Mouse (Mus musculus) lung, embryonic 16.5 days (tissue): Measurements from ENCODE around the gene Insl3. TPM values are rescaled to one million over a fixed set of nuclear protein-coding genes. Genes with fewer than 3 reads are reported as not detected.
A peak's percentile ranks its signal among the peaks of the same experiment; 100 is the strongest.

Experiments used
- ATAC-seq: fragments of 200-750 bp; cut with Nextera tagmentation; 2 replicates; pipeline ENCODE4 v1.8.0; 2017; ENCODE audit warnings: low read depth, mild to moderate bottlenecking, moderate library complexity
- H3K27ac ChIP-seq: fragments of 300-500 bp; sonication (generic); 2 replicates; pipeline ENCODE4 v1.5.1; 2014; ENCODE audit warnings: mild to moderate bottlenecking, control low read depth, low read length
- H3K27me3 ChIP-seq: fragments of 300-500 bp; sonication (generic); 2 replicates; pipeline ENCODE4 v1.6.1; 2014; ENCODE audit warnings: low read depth, low read length, mixed read lengths; ENCODE audit not compliant: control insufficient read depth, insufficient read depth
- H3K36me3 ChIP-seq: fragments of 300-500 bp; sonication (generic); 2 replicates; pipeline ENCODE4 v1.6.1; 2014; ENCODE audit warnings: low read length; ENCODE audit not compliant: control insufficient read depth, insufficient read depth
- H3K4me1 ChIP-seq: fragments of 300-500 bp; sonication (generic); replicated peaks from 2 replicates; pipeline ENCODE4 v1.6.1; 2014; ENCODE audit warnings: low read length, mixed read lengths; ENCODE audit not compliant: control insufficient read depth, insufficient read depth
- H3K4me2 ChIP-seq: fragments of 300-500 bp; sonication (generic); 2 replicates; pipeline ENCODE4 v1.6.1; 2014; ENCODE audit warnings: low read depth, low read length, control low read depth
- H3K4me3 ChIP-seq: fragments of 300-500 bp; sonication (generic); 2 replicates; pipeline ENCODE4 v1.5.1; 2014; ENCODE audit warnings: mild to moderate bottlenecking, low read length, control low read depth
- H3K9ac ChIP-seq: fragments of 300-500 bp; sonication (generic); 2 replicates; pipeline ENCODE4 v1.6.1; 2014; ENCODE audit warnings: low read length, control low read depth
- H3K9me3 ChIP-seq: fragments of 300-500 bp; sonication (generic); 2 replicates; pipeline ENCODE4 v1.6.1; 2016; ENCODE audit warnings: low read length; ENCODE audit not compliant: control insufficient read depth
- WGBS: fragments of 180-500 bp; shearing (Covaris S2); extraction: QIAGEN DNeasy Blood & Tissue Kit; methylation state at CpG from one replicate; pipeline ENCODE4 v1.1.7; 2014; 5-methylcytosine and 5-hydroxymethylcytosine counted together
- polyA plus RNA-seq: library from polyadenylated mRNA; unstranded; fragments of >200 nt; fragmentation: Nextera tagmentation; extraction: Ambion mirVana; gene quantifications from 2 replicates; pipeline ENCODE4 v1.2.1, GENCODE M21; 2015

Gene Insl3
- polyA plus RNA-seq, 1 experiment from 2014 or later, result 1.4 TPM

DNA sequence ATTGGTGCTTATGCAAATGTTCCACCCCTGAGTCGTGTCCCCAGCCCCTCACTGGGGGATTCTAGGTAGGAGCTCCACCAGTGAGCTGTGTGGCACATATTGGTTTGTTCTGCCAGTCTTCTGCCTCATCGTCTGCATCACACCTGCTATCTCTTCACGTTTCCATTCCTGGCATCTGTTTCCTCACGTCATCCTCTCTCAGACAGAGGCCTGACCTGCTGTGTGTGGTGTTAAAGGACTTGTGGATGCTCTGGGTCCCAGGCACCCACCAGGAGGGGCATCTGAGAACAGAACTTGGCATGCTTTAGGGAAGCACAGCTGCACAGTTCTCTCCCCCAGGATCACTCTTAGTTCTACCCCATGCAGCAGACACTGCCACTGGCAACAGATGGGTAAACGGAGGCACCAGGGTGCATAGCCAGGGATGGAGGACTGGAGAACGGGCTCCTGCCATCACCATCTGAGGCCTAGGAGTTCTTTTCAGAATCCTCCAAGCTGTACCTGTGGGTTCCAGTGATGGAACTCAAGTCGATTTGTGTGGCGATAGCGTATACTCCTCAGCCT, 13.5 kb upstream of the Insl3 start:
- WGBS, result 33% methylated on average over 9 of the region's 9 CpGs
- Histone ChIP-seq H3K9ac (peak overlapping the region; percentile 84; the same call in 1 of the 2 replicates), H3K27ac (peak overlapping the region; percentile 66; the same call in 1 of the 2 replicates), H3K4me2 (peak overlapping the region; percentile 85), H3K9me3 (no peaks in the 10 kb centered on the region), H3K4me1 (peaks cover 14% of the 10 kb centered on the region), H3K4me3 (peak overlapping the region; percentile 75), H3K36me3 (no peaks in the 10 kb centered on the region), H3K27me3 (peaks cover 28% of the 10 kb centered on the region)
- no peak for ATAC-seq

DNA sequence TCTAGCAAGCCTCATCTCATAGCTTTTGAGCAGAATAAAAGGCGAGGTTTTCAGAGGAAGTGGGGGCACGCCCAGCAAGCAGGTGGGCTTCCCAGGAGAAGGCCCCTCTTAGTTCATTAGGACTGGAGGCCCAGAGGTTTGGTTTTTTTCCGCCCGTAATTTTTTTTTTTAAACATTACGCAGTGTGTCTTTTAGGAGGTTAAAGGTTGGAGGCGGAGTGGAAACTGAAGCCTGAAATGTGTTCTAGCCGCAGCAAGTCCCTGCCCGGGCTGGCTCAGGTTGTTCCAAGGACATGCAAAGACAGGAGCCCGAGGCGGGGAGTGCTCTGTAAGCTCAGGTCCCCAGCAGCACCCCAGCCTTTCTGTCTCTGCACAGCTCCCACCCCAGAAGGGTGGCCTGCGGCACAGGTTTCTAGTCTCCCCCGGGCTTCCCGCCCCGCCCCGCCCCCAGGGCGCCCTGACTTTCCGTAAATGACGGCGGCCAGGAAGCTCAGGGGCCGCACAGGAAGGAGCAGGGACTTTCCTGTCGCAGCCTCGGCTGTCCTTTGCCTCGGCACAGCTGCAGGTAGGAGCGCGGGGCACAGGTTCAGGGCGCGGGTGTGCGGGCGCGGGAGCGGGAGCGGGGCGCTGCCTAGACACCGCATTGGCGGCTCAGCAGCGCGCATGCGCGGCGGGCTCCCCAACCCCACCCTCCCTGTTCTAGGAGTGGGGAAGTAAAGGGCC, 12.8 kb upstream of the Insl3 start, which contains the start of gene Jak3:
TSS of gene Jak3 (plus strand) at position 277 of the 722 bp plus-strand sequence.
- H3K9ac ChIP-seq, result peak within 1 kb of the TSS; percentile 84
- WGBS, result 3% methylated on average over 32 of the region's 40 CpGs
- no peaks in the 10 kb centered on the region for H3K36me3 ChIP-seq
- H3K27ac ChIP-seq, result peak within 1 kb of the TSS; percentile 66
- H3K9me3 ChIP-seq, result no peaks in the 10 kb centered on the region
- peak within 1 kb of the TSS; percentile 85 for H3K4me2 ChIP-seq
- peak within 1 kb of the TSS; percentile 75 for H3K4me3 ChIP-seq
- ATAC-seq, result peak; percentile 53
- peaks cover 35% of the 10 kb centered on the region for H3K27me3 ChIP-seq
- peaks cover 10% of the 10 kb centered on the region for H3K4me1 ChIP-seq

DNA sequence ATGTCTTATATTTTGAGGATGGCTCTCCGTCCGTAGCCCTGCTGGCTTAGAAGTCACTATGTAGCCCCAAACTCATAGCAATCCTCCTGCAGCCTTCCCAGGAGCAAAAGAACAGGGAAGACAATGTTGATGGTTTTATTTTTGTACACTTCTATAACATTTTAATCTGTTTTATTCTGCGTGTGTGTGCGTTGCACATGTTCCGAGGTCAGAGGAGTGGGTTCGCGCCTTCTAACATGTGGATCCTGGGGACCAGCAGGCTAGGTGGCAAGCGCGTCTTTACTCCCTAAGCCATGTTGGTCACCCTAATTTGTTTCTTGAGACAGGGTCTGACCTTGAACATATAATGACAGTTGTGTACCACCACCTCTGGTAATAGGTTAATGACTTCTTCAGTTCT, 12.2 kb upstream of the Insl3 start:
- H3K27me3 ChIP-seq, result peaks cover 38% of the 10 kb centered on the region

DNA sequence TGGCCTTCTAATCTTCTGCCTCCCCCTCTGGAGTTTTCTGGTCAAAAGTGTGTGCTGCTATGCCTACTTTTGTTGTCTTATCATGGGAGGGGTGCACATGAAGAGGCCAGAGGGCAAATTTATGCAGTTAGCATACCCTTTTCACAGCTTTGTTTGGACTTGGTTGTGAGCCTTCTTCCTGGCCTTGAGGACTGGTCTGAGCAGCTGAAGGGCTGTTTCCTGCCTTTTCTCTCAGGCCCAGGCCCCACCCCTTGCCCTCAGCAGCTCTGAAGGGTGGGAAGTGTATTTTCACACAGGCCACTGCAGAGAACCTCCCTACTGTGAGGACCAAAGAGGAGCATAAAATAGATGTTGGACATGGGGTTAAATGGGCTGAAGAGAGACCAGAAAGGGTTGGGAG, 11.5 kb upstream of the Insl3 start:
- Histone ChIP-seq H3K27me3 (peaks cover 45% of the 10 kb centered on the region), H3K4me1 (peaks cover 7% of the 10 kb centered on the region), H3K4me3 (no peak overlapping the region), H3K9me3 (no peaks in the 10 kb centered on the region), H3K9ac (no peak overlapping the region), H3K36me3 (no peaks in the 10 kb centered on the region), H3K27ac (peak overlapping the region; percentile 36; the same call in 1 of the 2 replicates), H3K4me2 (peak overlapping the region; percentile 85; the same call in 1 of the 2 replicates)
- ATAC-seq, result no peak

More for the DNA sequence above, 12.2 kb upstream of the Insl3 start:
- Histone ChIP-seq H3K36me3 (no peaks in the 10 kb centered on the region), H3K4me3 (peak overlapping the region; percentile 75), H3K4me2 (peak overlapping the region; percentile 85), H3K4me1 (peaks cover 7% of the 10 kb centered on the region), H3K9me3 (no peaks in the 10 kb centered on the region), H3K9ac (peak overlapping the region; percentile 84), H3K27ac (peak overlapping the region; percentile 66)
- 57% methylated on average over 9 of the region's 9 CpGs for WGBS
- ATAC-seq, result no peak

DNA sequence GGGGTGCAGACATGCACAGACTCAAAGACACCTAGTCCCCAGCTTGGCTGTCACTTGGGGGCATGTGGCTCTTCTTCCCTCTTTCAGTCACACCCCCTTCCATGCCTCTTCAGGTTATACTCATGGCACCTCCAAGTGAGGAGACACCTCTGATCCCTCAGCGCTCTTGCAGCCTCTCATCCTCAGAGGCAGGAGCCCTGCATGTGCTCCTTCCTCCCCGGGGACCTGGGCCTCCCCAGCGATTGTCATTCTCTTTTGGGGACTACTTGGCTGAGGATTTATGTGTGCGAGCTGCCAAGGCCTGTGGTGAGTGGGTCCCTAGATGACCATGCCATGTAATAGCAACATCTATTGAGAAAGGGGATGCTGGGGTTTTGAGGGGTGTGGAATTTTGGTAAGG, 10.8 kb upstream of the Insl3 start:
- H3K4me2 ChIP-seq, result peak overlapping the region; percentile 3; the same call in 1 of the 2 replicates
- H3K27ac ChIP-seq, result no peak overlapping the region
- H3K4me3 ChIP-seq, result no peak overlapping the region
- H3K9me3 ChIP-seq, result no peaks in the 10 kb centered on the region
- peaks cover 52% of the 10 kb centered on the region for H3K27me3 ChIP-seq
- no peak overlapping the region for H3K9ac ChIP-seq
- H3K36me3 ChIP-seq, result no peaks in the 10 kb centered on the region
- ATAC-seq, result no peak
- 54% methylated on average over 4 of the region's 4 CpGs for WGBS
- peaks cover 7% of the 10 kb centered on the region for H3K4me1 ChIP-seq

DNA sequence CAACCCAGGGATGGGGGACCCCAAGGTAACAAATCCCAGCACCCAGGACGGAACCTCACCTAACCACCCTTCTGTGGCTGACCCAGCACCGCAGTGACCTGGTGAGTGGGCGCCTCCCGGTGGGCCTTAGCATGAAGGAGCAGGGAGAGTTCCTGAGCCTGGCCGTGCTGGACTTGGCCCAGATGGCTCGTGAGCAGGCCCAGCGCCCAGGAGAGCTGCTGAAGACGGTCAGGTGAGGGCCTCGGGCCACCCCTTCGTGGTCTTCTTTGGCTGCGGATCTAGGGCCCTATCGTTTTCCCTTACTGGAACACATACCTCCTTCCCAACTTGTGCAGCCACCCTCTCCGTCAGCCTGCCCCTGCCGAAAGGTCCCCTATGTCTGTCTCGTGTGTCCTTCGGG, 9.9 kb upstream of the Insl3 start:
- WGBS, result 30% methylated on average over 16 of the region's 16 CpGs
- peak overlapping the region; percentile 26 for H3K4me3 ChIP-seq
- peak overlapping the region; percentile 52 for H3K4me2 ChIP-seq
- H3K27ac ChIP-seq, result no peak overlapping the region
- H3K27me3 ChIP-seq, result peaks cover 61% of the 10 kb centered on the region
- H3K9ac ChIP-seq, result peak overlapping the region; percentile 11; the same call in 1 of the 2 replicates
- peaks cover 7% of the 10 kb centered on the region for H3K4me1 ChIP-seq
- ATAC-seq, result no peak
- no peaks in the 10 kb centered on the region for H3K36me3 ChIP-seq
- H3K9me3 ChIP-seq, result no peaks in the 10 kb centered on the region

DNA sequence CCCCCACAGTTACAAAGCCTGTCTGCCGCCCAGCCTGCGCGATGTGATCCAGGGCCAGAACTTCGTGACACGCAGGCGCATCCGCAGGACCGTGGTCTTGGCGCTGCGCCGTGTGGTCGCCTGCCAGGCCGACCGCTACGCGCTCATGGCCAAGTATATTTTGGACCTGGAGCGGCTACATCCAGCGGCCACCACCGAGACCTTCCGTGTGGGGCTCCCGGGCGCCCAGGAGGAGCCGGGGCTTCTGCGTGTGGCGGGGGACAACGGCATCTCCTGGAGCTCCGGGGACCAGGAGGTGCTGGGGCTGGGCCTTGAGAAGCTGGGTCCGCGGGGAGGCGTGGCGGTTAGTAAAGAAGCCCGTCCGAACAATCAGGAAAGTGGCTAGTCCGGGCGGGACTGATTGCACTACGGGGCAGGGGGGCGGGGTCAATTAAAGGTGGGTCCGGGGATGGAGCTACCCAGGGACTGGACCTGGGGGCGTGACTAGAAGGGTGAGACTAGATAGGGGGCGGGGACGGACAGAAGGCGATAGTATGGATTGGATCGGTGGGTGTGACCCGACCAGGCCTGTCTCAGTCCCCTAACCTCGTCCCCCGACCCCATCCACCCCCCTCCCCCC, 9.4 kb upstream of the Insl3 start:
- Histone ChIP-seq H3K4me3 (peak overlapping the region; percentile 26), H3K27me3 (peaks cover 66% of the 10 kb centered on the region), H3K4me1 (peaks cover 7% of the 10 kb centered on the region), H3K36me3 (no peaks in the 10 kb centered on the region), H3K9me3 (no peaks in the 10 kb centered on the region), H3K27ac (no peak overlapping the region), H3K4me2 (peak overlapping the region; percentile 52), H3K9ac (peak overlapping the region; percentile 11; the same call in 1 of the 2 replicates)
- WGBS, result 12% methylated on average over 46 of the region's 46 CpGs
- ATAC-seq, result peak; percentile 21; the same call in 1 of the 2 replicates

DNA sequence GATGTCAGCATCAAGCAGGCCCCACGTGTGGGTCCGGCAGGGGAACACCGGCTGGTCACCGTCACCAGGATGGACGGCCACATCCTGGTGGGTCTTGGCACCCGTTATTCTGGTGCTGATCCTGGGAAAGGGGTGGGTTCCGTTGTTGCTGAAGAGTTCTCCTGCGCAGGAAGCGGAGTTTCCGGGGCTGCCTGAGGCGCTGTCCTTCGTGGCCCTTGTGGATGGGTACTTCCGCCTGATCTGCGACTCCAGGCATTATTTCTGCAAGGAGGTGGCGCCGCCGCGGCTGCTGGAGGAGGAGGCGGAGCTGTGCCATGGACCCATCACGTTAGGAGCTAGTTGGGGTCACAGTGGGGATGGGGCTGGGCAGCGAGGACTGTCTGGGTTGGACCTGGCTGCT, 8.5 kb upstream of the Insl3 start:
- Histone ChIP-seq H3K9ac (no peak overlapping the region), H3K9me3 (no peaks in the 10 kb centered on the region), H3K4me2 (peak overlapping the region; percentile 12; the same call in 1 of the 2 replicates), H3K4me3 (no peak overlapping the region), H3K27ac (no peak overlapping the region), H3K27me3 (peaks cover 74% of the 10 kb centered on the region), H3K4me1 (peaks cover 7% of the 10 kb centered on the region), H3K36me3 (no peaks in the 10 kb centered on the region)
- WGBS, result 8% methylated on average over 20 of the region's 21 CpGs
- no peak for ATAC-seq

DNA sequence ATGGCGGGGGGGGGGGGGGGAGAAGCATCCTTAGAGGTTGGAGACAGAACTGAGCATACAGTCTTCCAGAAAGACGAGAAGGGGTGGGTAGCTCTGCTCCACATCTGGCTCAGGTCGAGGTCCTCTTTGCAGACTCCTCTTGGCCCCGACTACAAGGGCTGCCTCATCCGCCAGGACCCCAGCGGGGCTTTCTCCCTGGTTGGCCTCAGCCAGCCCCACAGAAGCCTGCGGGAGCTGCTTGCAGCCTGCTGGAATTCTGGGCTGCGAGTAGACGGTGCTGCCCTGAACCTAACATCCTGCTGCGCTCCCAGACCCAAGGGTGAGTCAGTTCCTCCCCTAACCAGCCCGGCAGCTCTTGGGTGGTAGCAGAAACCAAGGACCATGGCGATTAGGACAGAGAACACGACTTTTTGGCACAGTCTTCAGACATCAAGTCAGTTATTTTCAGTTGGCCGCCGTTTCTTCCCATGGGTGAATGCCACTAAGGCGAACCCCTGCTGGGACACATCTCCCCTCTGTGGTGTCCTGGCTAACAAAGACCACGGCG, 7.6 kb upstream of the Insl3 start:
- Histone ChIP-seq H3K4me1 (peaks cover 16% of the 10 kb centered on the region), H3K4me2 (no peak overlapping the region), H3K27ac (no peak overlapping the region), H3K27me3 (peaks cover 84% of the 10 kb centered on the region), H3K9ac (no peak overlapping the region), H3K9me3 (no peaks in the 10 kb centered on the region), H3K4me3 (no peak overlapping the region), H3K36me3 (no peaks in the 10 kb centered on the region)
- no peak for ATAC-seq
- WGBS, result 19% methylated on average over 17 of the region's 18 CpGs
